Comparison of ENCODE assay signal across 9 mouse cellular contexts in genomic region chr2:112309161-112309600, GRCm38 (mm10). TPM values are rescaled to one million over a fixed set of nuclear protein-coding genes. Genes with fewer than 3 reads are reported as not detected.
DNase-seq lines count a peak whose midpoint lies in the region; ATAC-seq and TF ChIP-seq lines count a peak whose summit lies in the region.
"Had no signal": no experiment of that assay in that cellular context is flagged by ENCODE, and none has a peak within 500 bp of the region (broad histone marks: within the 10 kb centered on the region; RNA-seq: fewer than 3 reads in every experiment).

No protein-coding gene starts in this region.

- H3K9ac ChIP-seq in kidney, embryonic 16.5 days (replicated peaks; ENCODE audit: low read length): no peak overlapping the region

- no peaks in the 10 kb centered on the region for H3K27me3 ChIP-seq in kidney, embryonic 16.5 days (ENCODE audit: insufficient read depth, low read length)

- no peak for ATAC-seq in kidney, embryonic 16.5 days (ENCODE audit: low FRiP score, low TSS enrichment)
- ATAC-seq in activated CD4-positive, CD25-positive, alpha-beta regulatory T cell, adult 4 months: peak; percentile 37

- H3K36me3 ChIP-seq in kidney, embryonic 16.5 days (ENCODE audit: insufficient read depth, low read length): no peaks in the 10 kb centered on the region

- TF ChIP-seq CTCF in embryonic fibroblast, embryonic 13.5 days (IDR thresholded peaks at IDR 0.05; ENCODE audit: borderline replicate concordance, insufficient read depth, low read length): no peak

- H3K27ac ChIP-seq in kidney, embryonic 16.5 days (ENCODE audit: low read length): no peak overlapping the region
- peak overlapping the region; percentile 82 for H3K27ac ChIP-seq in embryonic fibroblast, embryonic 13.5 days (ENCODE audit: insufficient read depth, low read length)

- no peaks in the 10 kb centered on the region for H3K4me1 ChIP-seq in kidney, embryonic 16.5 days (ENCODE audit: insufficient read depth, low read length)
- peaks cover 8% of the 10 kb centered on the region for H3K4me1 ChIP-seq in embryonic fibroblast, embryonic 13.5 days (ENCODE audit: control insufficient read depth, insufficient read depth, low read length)

- DNase-seq in kidney, adult 9 months: peak; percentile 35
- peak; percentile 22 for DNase-seq in lung, postnatal 10 days
- DNase-seq in gastrocnemius, postnatal 25 days: no peak
- no peak for DNase-seq in left cerebral cortex, adult 9 months (ENCODE audit: low spot score in 2 of 2)
- no peak for DNase-seq in embryo, embryonic 10.5 days (ENCODE audit: low spot score)

- no peak overlapping the region for H3K4me2 ChIP-seq in kidney, embryonic 16.5 days (replicated peaks; ENCODE audit: low read depth, low read length)

- TF ChIP-seq POLR2A in embryonic fibroblast, embryonic 13.5 days (IDR thresholded peaks at IDR 0.05; ENCODE audit: low read depth, low read length): no peak

- 57% methylated on average over 10 of the region's 10 CpGs for WGBS in kidney, embryonic 16.5 days

- no peaks in the 10 kb centered on the region for H3K9me3 ChIP-seq in kidney, embryonic 16.5 days (ENCODE audit: low read length)

- H3K4me3 ChIP-seq in kidney, embryonic 16.5 days (ENCODE audit: low read length): no peak overlapping the region
- no peak overlapping the region for H3K4me3 ChIP-seq in embryonic fibroblast, embryonic 13.5 days (ENCODE audit: insufficient read depth, low read length)

RNA-seq across cellular contexts. Expression of gene Gm21985, which starts 43.1 kb away (rescaled TPM):
- not detected in 2 replicates for polyA plus RNA-seq in kidney, embryonic 16.5 days (2015; fragmentation: Nextera tagmentation; extraction: Ambion mirVana)
- polyA plus RNA-seq in activated CD4-positive, CD25-positive, alpha-beta regulatory T cell, adult 4 months (2017; shearing (Covaris generic)): not detected
- polyA plus RNA-seq in embryonic fibroblast, embryonic 13.5 days (2011; ENCODE audit: insufficient read length, low read depth, missing spikeins): not detected in 2 replicates
- total RNA-seq in gastrocnemius, postnatal 25 days (2021): 1 to 10 TPM in 1 of 2 experiments, under 1 TPM in 1; 0.56 to 1.2 TPM

RNA-seq across cellular contexts. Expression of gene Slc12a6, which starts 43.6 kb away (rescaled TPM):
- polyA plus RNA-seq in kidney, embryonic 16.5 days (2015; fragmentation: Nextera tagmentation; extraction: Ambion mirVana): 9.4 and 12.3 TPM in 2 replicates
- polyA plus RNA-seq in activated CD4-positive, CD25-positive, alpha-beta regulatory T cell, adult 4 months (2017; shearing (Covaris generic)): 10 to 100 TPM; 47.9 to 48.7 TPM
- polyA plus RNA-seq in embryonic fibroblast, embryonic 13.5 days (2011; ENCODE audit: insufficient read length, low read depth, missing spikeins): 27.9 and 29.2 TPM in 2 replicates
- 10 to 100 TPM; 22.7 to 23.0 TPM for total RNA-seq in gastrocnemius, postnatal 25 days (2021)

RNA-seq across cellular contexts. Expression of gene Nop10, which starts 47.5 kb away (rescaled TPM):
- polyA plus RNA-seq in kidney, embryonic 16.5 days (2015; fragmentation: Nextera tagmentation; extraction: Ambion mirVana): 225 and 243 TPM in 2 replicates
- 100 to 1,000 TPM; 171 to 211 TPM for polyA plus RNA-seq in activated CD4-positive, CD25-positive, alpha-beta regulatory T cell, adult 4 months (2017; shearing (Covaris generic))
- polyA plus RNA-seq in embryonic fibroblast, embryonic 13.5 days (2011; ENCODE audit: insufficient read length, low read depth, missing spikeins): 70.7 and 79.5 TPM in 2 replicates
- total RNA-seq in gastrocnemius, postnatal 25 days (2021): 10 to 100 TPM; 49.2 to 55.4 TPM

RNA-seq across cellular contexts. Expression of gene Nutm1, which starts 50.1 kb away (rescaled TPM):
- polyA plus RNA-seq in kidney, embryonic 16.5 days (2015; fragmentation: Nextera tagmentation; extraction: Ambion mirVana): 0.04 and 0.05 TPM in 2 replicates
- not detected for polyA plus RNA-seq in activated CD4-positive, CD25-positive, alpha-beta regulatory T cell, adult 4 months (2017; shearing (Covaris generic))
- not detected in 2 replicates for polyA plus RNA-seq in embryonic fibroblast, embryonic 13.5 days (2011; ENCODE audit: insufficient read length, low read depth, missing spikeins)
- total RNA-seq in gastrocnemius, postnatal 25 days (2021): not detected
- polyA plus RNA-seq: limb, embryonic 11.5 days had no signal

RNA-seq across cellular contexts. Expression of gene Emc4, which starts 58.6 kb away (rescaled TPM):
- polyA plus RNA-seq in kidney, embryonic 16.5 days (2015; fragmentation: Nextera tagmentation; extraction: Ambion mirVana): 129 and 139 TPM in 2 replicates
- polyA plus RNA-seq in activated CD4-positive, CD25-positive, alpha-beta regulatory T cell, adult 4 months (2017; shearing (Covaris generic)): 10 to 100 TPM; 76.4 to 79.2 TPM
- polyA plus RNA-seq in embryonic fibroblast, embryonic 13.5 days (2011; ENCODE audit: insufficient read length, low read depth, missing spikeins): 65.8 and 71.9 TPM in 2 replicates
- 10 to 100 TPM; 58.3 to 68.9 TPM for total RNA-seq in gastrocnemius, postnatal 25 days (2021)

Comparison
In these comparisons a context has a peak if more than half of its experiments do, and no peak if none do; other contexts are left out.
1. DNase-seq: peak in kidney, adult 9 months (single experiment) and lung, postnatal 10 days (single experiment); none in gastrocnemius, postnatal 25 days (single experiment), left cerebral cortex, adult 9 months (0 of 2) and embryo, embryonic 10.5 days (single experiment).